Mouse (Mus musculus): ENCODE data around the gene Hist1h2ad. TPM values are rescaled to one million over a fixed set of nuclear protein-coding genes. Genes with fewer than 3 reads are reported as not detected.
A peak's percentile ranks its signal among the peaks of the same experiment; 100 is the strongest.
"Not testable (repeated sequence)": the region's sequence is repeated elsewhere in the genome, so short reads cannot be mapped to it uniquely, and the experiment has no call there.

The Hist1h2ad gene
- polyA plus RNA-seq, 1 experiment, result 12.2 TPM

- peak; percentile 50 to 69 for DNase-seq (ENCODE audit: low read depth in 1 of 2, low spot score in 2 of 2)
- under 1% methylated on average over 20 of the region's 20 CpGs for WGBS
- TF ChIP-seq POLR2A (IDR thresholded peaks at IDR 0.05; ENCODE audit: low read depth, low read length), result no peak
- no peak for TF ChIP-seq CTCF (IDR thresholded peaks at IDR 0.05; ENCODE audit: extremely low read depth, insufficient read depth, insufficient read length, insufficient replicate concordance)
- peaks cover 3% of the 10 kb centered on the region; the same call in 1 of the 2 replicates for H3K4me1 ChIP-seq (ENCODE audit: control insufficient read depth, insufficient read depth, insufficient read length)
- no peaks in the 10 kb centered on the region for H3K36me3 ChIP-seq (ENCODE audit: control insufficient read depth, insufficient read depth, low read length)
- H3K27ac ChIP-seq (ENCODE audit: insufficient read depth, low read length), result peak overlapping the region; percentile 86
- peak overlapping the region; percentile 59 for H3K4me3 ChIP-seq (ENCODE audit: extremely low read depth, insufficient read depth, insufficient read length)
- no peaks in the 10 kb centered on the region for H3K27me3 ChIP-seq (ENCODE audit: control insufficient read depth, insufficient read depth, low read length)
Observed at GRCm38 (mm10) chr13:23530181-23530900, 43.8 kb upstream of the Hist1h2ad start.

DNA sequence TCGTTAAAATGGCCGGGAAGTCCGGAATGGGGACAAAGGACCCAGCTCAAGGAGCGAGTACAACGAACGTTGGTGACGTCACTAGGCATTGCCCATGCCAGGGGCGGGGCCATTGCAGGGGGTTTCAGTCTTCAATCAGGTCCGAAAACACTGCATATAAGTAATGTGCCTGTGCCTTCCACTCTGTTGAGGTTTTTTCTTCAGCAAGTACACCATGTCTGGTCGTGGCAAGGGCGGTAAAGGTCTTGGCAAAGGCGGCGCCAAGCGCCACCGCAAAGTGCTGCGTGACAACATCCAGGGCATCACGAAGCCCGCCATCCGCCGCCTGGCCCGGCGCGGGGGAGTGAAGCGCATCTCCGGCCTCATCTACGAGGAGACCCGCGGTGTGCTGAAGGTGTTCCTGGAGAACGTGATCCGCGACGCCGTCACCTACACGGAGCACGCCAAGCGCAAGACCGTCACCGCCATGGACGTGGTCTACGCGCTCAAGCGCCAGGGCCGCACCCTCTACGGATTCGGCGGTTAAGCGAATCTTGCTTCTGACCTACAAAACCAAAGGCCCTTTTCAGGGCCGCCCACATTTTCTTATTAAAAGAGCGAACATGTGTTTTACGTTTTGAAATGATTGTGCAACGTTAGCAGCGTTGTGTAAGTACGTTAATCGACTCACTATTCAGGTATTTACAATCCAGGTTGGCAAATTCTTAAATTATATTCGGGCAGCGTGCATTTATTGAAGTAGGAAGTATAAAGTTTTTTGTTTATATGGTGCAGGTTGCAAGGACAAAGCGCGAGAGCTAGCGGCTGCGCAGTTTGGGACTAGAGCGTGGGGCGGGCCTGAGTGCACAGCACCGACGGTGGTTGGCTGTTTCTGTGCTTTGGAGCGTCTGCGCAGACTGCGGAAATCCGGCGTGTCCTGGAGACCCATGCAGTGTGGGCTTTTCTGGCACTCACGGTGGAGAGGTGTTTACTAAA lies 43.0 kb upstream of the Hist1h2ad start, which contains the start of gene Hist1h4h:
Gene Hist1h4h, plus strand, starts transcription at position 150 of the 975 bp plus-strand sequence.
- DNase-seq (ENCODE audit: low read depth in 1 of 2, low spot score in 2 of 2), result peak; percentile 91 to 93
- under 1% methylated on average over 66 of the region's 70 CpGs for WGBS

GRCm38 (mm10) chr13:23532262-23533075 lies 41.7 kb upstream of the Hist1h2ad start:
- peaks cover 3% of the 10 kb centered on the region; the same call in 1 of the 2 replicates for H3K4me1 ChIP-seq (ENCODE audit: control insufficient read depth, insufficient read depth, insufficient read length)
- DNase-seq (ENCODE audit: low read depth in 1 of 2, low spot score in 2 of 2), result no peak
- no peak overlapping the region for H3K4me3 ChIP-seq (ENCODE audit: extremely low read depth, insufficient read depth, insufficient read length)
- TF ChIP-seq CTCF (IDR thresholded peaks at IDR 0.05; ENCODE audit: extremely low read depth, insufficient read depth, insufficient read length, insufficient replicate concordance), result no peak
- TF ChIP-seq POLR2A (IDR thresholded peaks at IDR 0.05; ENCODE audit: low read depth, low read length), result no peak
- whole genome bisulfite sequencing, result 22% methylated on average over 9 of the region's 9 CpGs
- H3K27ac ChIP-seq (ENCODE audit: insufficient read depth, low read length), result peak overlapping the region; percentile 20; the same call in 1 of the 2 replicates
- H3K36me3 ChIP-seq (ENCODE audit: control insufficient read depth, insufficient read depth, low read length), result no peaks in the 10 kb centered on the region
- H3K27me3 ChIP-seq (ENCODE audit: control insufficient read depth, insufficient read depth, low read length), result no peaks in the 10 kb centered on the region

More for the DNA sequence above, 43.0 kb upstream of the Hist1h2ad start, which contains the start of gene Hist1h4h:
- Histone ChIP-seq H3K27ac (ENCODE audit: insufficient read depth, low read length) (peak within 1 kb of the TSS; percentile 86), H3K4me1 (ENCODE audit: control insufficient read depth, insufficient read depth, insufficient read length) (peaks cover 3% of the 10 kb centered on the region; the same call in 1 of the 2 replicates), H3K4me3 (ENCODE audit: extremely low read depth, insufficient read depth, insufficient read length) (peak within 1 kb of the TSS; percentile 59), H3K27me3 (ENCODE audit: control insufficient read depth, insufficient read depth, low read length) (no peaks in the 10 kb centered on the region), H3K36me3 (ENCODE audit: control insufficient read depth, insufficient read depth, low read length) (no peaks in the 10 kb centered on the region)
- peak; percentile 99 for TF ChIP-seq POLR2A (IDR thresholded peaks at IDR 0.05; ENCODE audit: low read depth, low read length)
- TF ChIP-seq CTCF (IDR thresholded peaks at IDR 0.05; ENCODE audit: extremely low read depth, insufficient read depth, insufficient read length, insufficient replicate concordance), result no peak

GRCm38 (mm10) chr13:23533560-23534367 lies 40.4 kb upstream of the Hist1h2ad start, which contains the start of gene Hist1h2af:
Gene Hist1h2af (plus strand): TSS chr13:23533906.
- not testable (repeated sequence) for H3K36me3 ChIP-seq (ENCODE audit: control insufficient read depth, insufficient read depth, low read length); H3K27me3 ChIP-seq (ENCODE audit: control insufficient read depth, insufficient read depth, low read length); H3K4me1 ChIP-seq (ENCODE audit: control insufficient read depth, insufficient read depth, insufficient read length)
- H3K27ac ChIP-seq (ENCODE audit: insufficient read depth, low read length), result peak within 1 kb of the TSS; percentile 60
- DNase-seq (ENCODE audit: low read depth in 1 of 2, low spot score in 2 of 2), result peak; percentile 51 to 55
- WGBS, result under 1% methylated on average over 32 of the region's 53 CpGs
- peak within 1 kb of the TSS; percentile 46 for H3K4me3 ChIP-seq (ENCODE audit: extremely low read depth, insufficient read depth, insufficient read length)

DNA sequence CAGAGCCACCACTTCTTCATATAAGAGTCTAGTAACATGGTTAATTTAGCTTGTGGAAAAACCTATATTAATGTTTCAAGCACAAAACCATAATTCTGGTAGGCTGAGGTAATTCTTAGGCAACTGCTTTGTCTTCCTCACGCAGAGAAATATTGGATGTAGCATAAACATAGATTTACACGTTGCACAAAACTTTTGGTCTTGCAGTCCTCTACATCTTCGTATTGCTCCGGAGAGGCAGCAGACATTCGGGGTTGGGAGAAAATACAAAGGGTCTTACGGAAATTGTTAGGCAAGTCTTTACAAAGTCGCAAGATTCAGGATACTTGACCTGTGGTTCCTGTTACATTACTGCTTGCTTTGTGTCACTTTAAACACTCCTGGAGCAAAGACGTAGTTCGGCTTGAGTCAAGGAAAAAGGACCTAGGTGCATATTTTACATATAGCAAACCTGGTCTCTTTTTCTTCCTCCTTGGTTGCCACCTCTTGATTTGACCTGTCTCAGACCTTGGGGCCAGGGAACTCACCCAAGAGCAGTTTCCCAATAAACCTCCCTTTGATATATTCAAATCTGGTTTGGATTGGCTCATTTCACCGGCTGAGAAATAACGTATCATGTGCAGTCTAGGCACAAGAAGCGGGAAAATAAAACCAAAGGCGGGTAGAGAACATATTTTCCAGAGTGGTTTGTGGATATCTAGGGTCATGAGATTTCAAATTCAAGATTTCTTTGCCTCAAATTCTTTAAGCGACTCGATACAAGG lies 39.6 kb upstream of the Hist1h2ad start:
- H3K27me3 ChIP-seq (ENCODE audit: control insufficient read depth, insufficient read depth, low read length), result no peaks in the 10 kb centered on the region
- H3K4me1 ChIP-seq (ENCODE audit: control insufficient read depth, insufficient read depth, insufficient read length), result peaks cover 3% of the 10 kb centered on the region; the same call in 1 of the 2 replicates
- no peaks in the 10 kb centered on the region for H3K36me3 ChIP-seq (ENCODE audit: control insufficient read depth, insufficient read depth, low read length)
- H3K4me3 ChIP-seq (ENCODE audit: extremely low read depth, insufficient read depth, insufficient read length), result peak overlapping the region; percentile 14
- under 1% methylated on average over 15 of the region's 15 CpGs for WGBS
- DNase-seq (ENCODE audit: low read depth in 1 of 2, low spot score in 2 of 2), result no peak
- H3K27ac ChIP-seq (ENCODE audit: insufficient read depth, low read length), result peak overlapping the region; percentile 11; the same call in 1 of the 2 replicates
- TF ChIP-seq POLR2A (IDR thresholded peaks at IDR 0.05; ENCODE audit: low read depth, low read length), result no peak
- TF ChIP-seq CTCF (IDR thresholded peaks at IDR 0.05; ENCODE audit: extremely low read depth, insufficient read depth, insufficient read length, insufficient replicate concordance), result no peak

DNA sequence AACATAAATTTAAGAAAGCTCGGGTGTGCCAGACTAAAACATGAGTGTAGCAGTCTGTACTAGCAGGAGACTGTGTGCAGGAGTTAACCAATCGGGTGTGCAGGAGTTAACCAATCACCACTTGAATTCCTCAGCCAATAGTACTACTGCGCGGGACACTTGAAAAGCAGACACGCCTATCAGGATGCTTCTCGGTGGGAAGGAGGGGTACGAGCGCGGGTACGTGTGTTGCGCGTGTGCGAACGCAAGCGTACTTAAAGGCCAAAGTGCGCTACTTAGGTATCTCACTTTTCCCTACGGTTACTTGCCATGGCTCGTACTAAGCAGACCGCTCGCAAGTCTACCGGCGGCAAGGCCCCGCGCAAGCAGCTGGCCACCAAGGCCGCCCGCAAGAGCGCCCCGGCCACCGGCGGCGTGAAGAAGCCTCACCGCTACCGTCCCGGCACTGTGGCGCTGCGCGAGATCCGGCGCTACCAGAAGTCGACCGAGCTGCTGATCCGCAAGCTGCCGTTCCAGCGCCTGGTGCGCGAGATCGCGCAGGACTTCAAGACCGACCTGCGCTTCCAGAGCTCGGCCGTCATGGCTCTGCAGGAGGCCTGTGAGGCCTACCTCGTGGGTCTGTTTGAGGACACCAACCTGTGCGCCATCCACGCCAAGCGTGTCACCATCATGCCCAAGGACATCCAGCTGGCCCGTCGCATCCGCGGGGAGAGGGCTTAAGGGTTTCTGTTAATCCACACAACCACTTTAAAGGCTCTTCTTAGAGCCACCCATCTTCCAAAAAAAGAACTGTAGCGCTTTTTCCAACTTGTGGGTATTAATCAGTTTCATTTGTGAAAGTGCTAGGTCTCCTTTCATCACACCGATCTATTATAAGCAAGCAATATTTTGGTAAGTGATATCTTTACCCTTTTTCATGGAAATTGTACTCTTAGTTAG lies 38.8 kb upstream of the Hist1h2ad start, which contains the start of gene Hist1h3g:
Gene Hist1h3g, plus strand, starts transcription at position 286 of the 939 bp plus-strand sequence.
- H3K27me3 ChIP-seq (ENCODE audit: control insufficient read depth, insufficient read depth, low read length); H3K36me3 ChIP-seq (ENCODE audit: control insufficient read depth, insufficient read depth, low read length); H3K4me1 ChIP-seq (ENCODE audit: control insufficient read depth, insufficient read depth, insufficient read length): not testable (repeated sequence)
- H3K4me3 ChIP-seq (ENCODE audit: extremely low read depth, insufficient read depth, insufficient read length), result peak within 1 kb of the TSS; percentile 59
- H3K27ac ChIP-seq (ENCODE audit: insufficient read depth, low read length), result peak within 1 kb of the TSS; percentile 11; the same call in 1 of the 2 replicates
- under 1% methylated on average over 56 of the region's 62 CpGs for WGBS
- DNase-seq (ENCODE audit: low read depth in 1 of 2, low spot score in 2 of 2), result peak; percentile 78 to 86
